Mouse (Mus musculus) bone marrow macrophage, adult 2 months (primary cell): ENCODE results near the gene Moap1.

Source experiments
- CTCF ChIP-seq: IDR thresholded peaks from 2 replicates; pipeline ENCODE4 v1.5.1; 2012; ENCODE audit warnings: low read depth, mild to moderate bottlenecking, low read length, moderate library complexity
- POLR2A ChIP-seq: IDR thresholded peaks from 2 replicates; pipeline ENCODE4 v1.6.1; 2012; ENCODE audit warnings: mild to moderate bottlenecking, low read depth, low read length, borderline replicate concordance

- TF ChIP-seq CTCF (no peak), POLR2A (no peak)
Observed at GRCm38 (mm10) chr12:102722966-102723365, 20.5 kb downstream of the Moap1 start.
